Mouse (Mus musculus) hindbrain, embryonic 14.5 days (tissue): ENCODE measurements at regions not wholly inside any gene's neighbourhood (a gene's known extent, or its start where the extent isn't known, plus 50 kb on each side); places are given as distances from the start of the nearest gene placed in this dataset.

Experiments
- ATAC-seq: fragments of 200-750 bp; cut with Nextera tagmentation; 2 replicates; pipeline ENCODE4 v1.8.0; 2017; ENCODE audit warnings: moderate number of reproducible peaks, mild to moderate bottlenecking, moderate TSS enrichment, moderate library complexity; ENCODE audit not compliant: low FRiP score
- DNase-seq: peaks from one replicate; pipeline ENCODE4 v3.0.0-alpha.2; 2015; ENCODE audit warnings: low spot score
- H3K27ac ChIP-seq: fragments of 300-500 bp; sonication (generic); 2 replicates; pipeline ENCODE4 v1.5.1; 2014; ENCODE audit warnings: mild to moderate bottlenecking, moderate library complexity
- H3K27me3 ChIP-seq: fragments of 300-500 bp; sonication (generic); 2 replicates; pipeline ENCODE4 v1.6.1; 2014; ENCODE audit warnings: mild to moderate bottlenecking, low read length, mixed read lengths; ENCODE audit not compliant: control insufficient read depth, insufficient read depth
- H3K36me3 ChIP-seq: fragments of 300-500 bp; sonication (generic); replicated peaks from 2 replicates; pipeline ENCODE4 v1.6.1; 2014; ENCODE audit not compliant: control insufficient read depth, insufficient read depth
- H3K4me1 ChIP-seq: fragments of 300-500 bp; sonication (generic); replicated peaks from 2 replicates; pipeline ENCODE4 v1.6.1; 2014; ENCODE audit warnings: antibody characterized with exemption, low read length, mixed read lengths; ENCODE audit not compliant: control insufficient read depth, insufficient read depth
- H3K4me2 ChIP-seq: fragments of 300-500 bp; sonication (generic); replicated peaks from 2 replicates; pipeline ENCODE4 v1.6.1; 2014; ENCODE audit warnings: mild to moderate bottlenecking, moderate library complexity
- H3K4me3 ChIP-seq: fragments of 300-500 bp; sonication (generic); replicated peaks from 2 replicates; pipeline ENCODE4 v1.5.1; 2014; ENCODE audit warnings: mild to moderate bottlenecking, low read length
- H3K9ac ChIP-seq: fragments of 300-500 bp; sonication (generic); 2 replicates; pipeline ENCODE4 v1.6.1; 2014
- H3K9me3 ChIP-seq: fragments of 300-500 bp; sonication (generic); 2 replicates; pipeline ENCODE4 v1.6.1; 2016; ENCODE audit warnings: low read length; ENCODE audit not compliant: control insufficient read depth
- WGBS: fragments of 180-500 bp; shearing (Covaris S2); extraction: QIAGEN DNeasy Blood & Tissue Kit; methylation state at CpG from one replicate; pipeline ENCODE4 v1.1.7; 2014; 5-methylcytosine and 5-hydroxymethylcytosine counted together

DNA sequence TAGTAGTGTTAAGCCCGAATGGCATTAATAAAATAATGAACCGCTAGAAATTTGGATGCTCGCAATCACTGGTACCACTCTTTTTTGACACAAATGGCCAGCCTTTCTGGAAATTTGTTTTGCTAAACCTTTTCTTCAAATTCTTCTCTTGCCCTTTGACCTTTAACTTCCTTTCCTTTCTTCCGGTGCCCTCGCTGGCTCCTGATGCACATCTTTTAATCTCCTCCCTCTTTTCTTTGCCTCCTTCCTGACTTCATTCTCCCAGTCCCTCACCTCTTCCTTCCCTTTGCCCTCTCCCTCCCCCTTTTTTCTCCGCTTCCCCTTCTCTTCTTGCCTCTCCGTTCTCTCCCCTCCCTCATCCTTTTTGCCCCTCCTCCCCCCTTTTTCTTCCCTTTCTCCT is 118.3 kb upstream of the Zfhx3 start:
- Histone ChIP-seq H3K27me3 (no peaks in the 10 kb centered on the region), H3K4me1 (peaks cover 30% of the 10 kb centered on the region), H3K9me3 (no peaks in the 10 kb centered on the region), H3K4me2 (peak overlapping the region; percentile 47), H3K9ac (peak overlapping the region; percentile 50; the same call in 1 of the 2 replicates), H3K27ac (peak overlapping the region; percentile 51; the same call in 1 of the 2 replicates), H3K36me3 (no peaks in the 10 kb centered on the region), H3K4me3 (peak overlapping the region; percentile 10; the same call in 1 of the 2 replicates)
- ATAC-seq (no peak), DNase-seq (no peak)
- 14% methylated on average over 7 of the region's 7 CpGs for WGBS

GRCm38 (mm10) chr8:107824640-107825039 is 117.8 kb upstream of the Zfhx3 start:
- Histone ChIP-seq H3K9ac (peak overlapping the region; percentile 50), H3K36me3 (no peaks in the 10 kb centered on the region), H3K9me3 (no peaks in the 10 kb centered on the region), H3K4me3 (peak overlapping the region; percentile 10), H3K4me1 (peaks cover 27% of the 10 kb centered on the region), H3K4me2 (peak overlapping the region; percentile 47), H3K27ac (peak overlapping the region; percentile 51), H3K27me3 (no peaks in the 10 kb centered on the region)
- DNase-seq (peak; percentile 38), ATAC-seq (no peak)
- WGBS, result under 1% methylated on average over 14 of the region's 14 CpGs

DNA sequence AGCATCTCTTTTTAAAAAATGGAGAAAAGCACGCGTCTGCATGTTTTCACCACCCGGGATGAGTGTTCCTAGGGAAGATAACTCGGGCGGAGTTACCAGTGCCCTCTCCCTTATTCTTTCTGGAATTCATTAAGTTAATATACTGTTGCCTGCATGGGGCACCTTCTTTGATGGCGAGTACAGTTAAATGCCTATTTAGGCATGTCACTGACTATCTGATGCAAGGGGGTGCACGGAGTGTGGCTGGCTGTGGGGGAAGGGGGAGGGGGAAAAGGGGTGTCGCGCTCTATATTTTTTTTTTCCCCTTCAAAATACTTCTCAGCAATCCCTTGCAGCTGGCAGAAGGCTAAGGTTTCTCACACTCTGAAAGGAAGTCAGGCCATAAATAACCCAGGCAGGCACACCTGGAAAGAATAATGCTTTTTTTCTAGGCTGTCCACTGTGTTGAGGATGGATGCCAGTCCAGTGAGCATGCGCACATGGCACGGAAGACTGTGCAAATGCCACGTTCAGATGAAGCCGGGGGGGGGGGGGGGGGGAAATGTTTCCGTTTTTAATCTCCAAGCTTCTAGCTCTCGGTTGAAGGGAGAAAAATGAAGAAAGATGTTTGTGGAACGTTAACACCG is 114.8 kb upstream of the Zfhx3 start:
- Histone ChIP-seq H3K4me3 (no peak overlapping the region), H3K4me1 (peaks cover 12% of the 10 kb centered on the region), H3K9ac (no peak overlapping the region), H3K9me3 (no peaks in the 10 kb centered on the region), H3K4me2 (no peak overlapping the region), H3K27me3 (no peaks in the 10 kb centered on the region), H3K27ac (no peak overlapping the region), H3K36me3 (no peaks in the 10 kb centered on the region)
- DNase-seq (no peak), ATAC-seq (no peak)
- 67% methylated on average over 17 of the region's 17 CpGs for WGBS

GRCm38 (mm10) chr8:107828541-107828940 is 113.9 kb upstream of the Zfhx3 start:
- WGBS, result 91% methylated on average over 5 of the region's 5 CpGs

DNA sequence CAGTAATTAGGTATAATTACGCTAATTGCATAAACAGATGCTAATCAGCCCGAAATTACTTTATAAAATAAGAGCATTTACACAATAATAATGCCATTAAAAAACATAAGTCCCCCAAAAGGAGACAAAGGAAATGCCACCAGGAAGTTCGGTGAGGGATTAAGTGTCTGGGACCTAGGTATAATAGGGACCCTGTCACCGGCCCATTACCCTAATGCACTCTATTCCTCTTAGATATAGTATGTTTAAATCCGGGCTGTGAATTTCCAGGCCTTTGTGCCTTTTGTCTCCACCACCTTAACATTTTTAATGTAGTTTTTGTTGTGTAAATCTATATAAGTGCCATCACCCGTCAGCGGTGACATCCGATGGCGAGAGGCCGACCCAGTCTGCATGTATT is 109.0 kb upstream of the Zfhx3 start:
- no peak overlapping the region for H3K4me2 ChIP-seq
- H3K27ac ChIP-seq, result no peak overlapping the region
- H3K9ac ChIP-seq, result no peak overlapping the region
- no peaks in the 10 kb centered on the region for H3K27me3 ChIP-seq
- DNase-seq, result no peak
- 51% methylated on average over 10 of the region's 10 CpGs for WGBS
- H3K4me1 ChIP-seq, result 0 out of 2 replicates have a peak, but pooled peaks cover 4% of the 10 kb centered on the region
- no peak overlapping the region for H3K4me3 ChIP-seq
- H3K36me3 ChIP-seq, result no peaks in the 10 kb centered on the region
- no peak for ATAC-seq
- no peaks in the 10 kb centered on the region for H3K9me3 ChIP-seq

More at GRCm38 (mm10) chr8:107828541-107828940, 113.9 kb upstream of the Zfhx3 start:
- no peak overlapping the region for H3K27ac ChIP-seq
- no peak overlapping the region for H3K4me2 ChIP-seq
- H3K4me3 ChIP-seq, result no peak overlapping the region
- H3K9me3 ChIP-seq, result no peaks in the 10 kb centered on the region
- no peaks in the 10 kb centered on the region for H3K27me3 ChIP-seq
- H3K36me3 ChIP-seq, result no peaks in the 10 kb centered on the region
- peaks cover 13% of the 10 kb centered on the region for H3K4me1 ChIP-seq
- ATAC-seq (no peak), DNase-seq (no peak)
- H3K9ac ChIP-seq, result no peak overlapping the region

DNA sequence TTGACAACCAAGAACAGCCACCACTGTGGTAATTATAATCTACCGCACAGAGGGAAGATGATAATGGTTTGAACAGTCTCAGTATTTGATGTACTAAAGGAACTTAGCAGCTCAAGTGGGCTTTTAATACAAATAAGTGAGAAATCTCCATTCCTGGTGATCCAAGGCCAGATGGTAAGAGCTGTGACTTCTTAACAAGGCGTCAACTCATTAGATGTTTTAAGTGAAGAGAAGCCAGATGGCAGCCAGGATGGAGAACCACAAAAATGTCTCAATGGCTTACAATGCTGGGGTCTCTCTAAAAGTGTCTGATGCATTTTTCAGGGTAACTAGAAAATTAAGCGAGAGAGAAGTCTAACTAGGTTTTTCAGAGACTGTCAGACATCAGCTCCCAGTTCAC is 96.3 kb upstream of the Zfhx3 start:
- Histone ChIP-seq H3K4me1 (no peaks in the 10 kb centered on the region), H3K9ac (no peak overlapping the region), H3K36me3 (no peaks in the 10 kb centered on the region), H3K27me3 (no peaks in the 10 kb centered on the region), H3K27ac (no peak overlapping the region), H3K4me2 (no peak overlapping the region), H3K9me3 (no peaks in the 10 kb centered on the region), H3K4me3 (no peak overlapping the region)
- 95% methylated on average over 3 of the region's 3 CpGs for WGBS
- no peak for ATAC-seq
- DNase-seq, result no peak

DNA sequence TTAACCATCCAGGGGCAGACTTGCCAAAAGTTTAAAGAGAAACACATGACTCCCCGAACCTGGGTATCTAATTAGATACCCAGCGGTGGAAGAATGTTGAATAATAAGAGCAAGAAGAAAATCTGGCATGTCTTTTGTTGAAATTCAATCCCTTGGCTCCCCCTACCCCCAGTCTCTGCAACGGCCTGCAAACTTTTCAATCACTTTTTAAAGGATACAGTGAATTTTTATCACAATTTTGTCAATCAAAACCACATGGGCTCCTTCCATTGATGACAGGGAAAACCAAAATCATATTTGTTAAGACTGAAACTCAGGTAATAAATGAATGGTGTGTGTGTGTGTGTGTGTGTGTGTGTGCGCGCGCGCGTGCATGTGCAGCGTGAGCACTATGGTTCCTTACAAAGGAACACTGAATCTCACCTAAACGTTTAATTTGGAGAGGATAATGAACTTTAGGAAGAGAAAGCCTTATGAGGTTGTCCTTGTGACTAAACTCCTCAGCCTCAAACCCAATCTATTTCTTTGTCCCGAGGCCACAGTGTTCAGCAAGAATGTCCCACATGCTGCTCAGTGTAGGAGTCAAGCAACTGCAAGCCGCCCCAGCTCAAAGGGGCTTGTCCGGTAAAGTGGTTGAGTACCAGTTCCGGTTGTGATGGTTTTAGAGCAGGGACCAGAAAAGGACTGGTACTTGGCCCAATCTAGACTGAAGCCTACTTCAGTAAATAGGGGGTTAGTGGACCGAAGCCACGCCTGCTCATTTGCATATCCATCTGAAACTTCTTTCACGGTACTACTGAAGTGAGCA is 91.0 kb upstream of the Zfhx3 start:
- no peak for ATAC-seq
- WGBS, result 77% methylated on average over 17 of the region's 17 CpGs
- Histone ChIP-seq H3K27ac (no peak overlapping the region), H3K4me3 (no peak overlapping the region), H3K9ac (no peak overlapping the region), H3K36me3 (no peaks in the 10 kb centered on the region), H3K27me3 (no peaks in the 10 kb centered on the region), H3K9me3 (no peaks in the 10 kb centered on the region), H3K4me2 (no peak overlapping the region), H3K4me1 (no peaks in the 10 kb centered on the region)
- no peak for DNase-seq

- no peak for ATAC-seq
- Histone ChIP-seq H3K9ac (no peak overlapping the region), H3K4me1 (no peaks in the 10 kb centered on the region), H3K36me3 (no peaks in the 10 kb centered on the region), H3K9me3 (no peaks in the 10 kb centered on the region), H3K27me3 (no peaks in the 10 kb centered on the region), H3K27ac (no peak overlapping the region), H3K4me2 (no peak overlapping the region), H3K4me3 (no peak overlapping the region)
- WGBS, result 90% methylated on average over 4 of the region's 4 CpGs
- DNase-seq, result no peak
Observed at GRCm38 (mm10) chr8:107859770-107860169, 82.7 kb upstream of the Zfhx3 start.

DNA sequence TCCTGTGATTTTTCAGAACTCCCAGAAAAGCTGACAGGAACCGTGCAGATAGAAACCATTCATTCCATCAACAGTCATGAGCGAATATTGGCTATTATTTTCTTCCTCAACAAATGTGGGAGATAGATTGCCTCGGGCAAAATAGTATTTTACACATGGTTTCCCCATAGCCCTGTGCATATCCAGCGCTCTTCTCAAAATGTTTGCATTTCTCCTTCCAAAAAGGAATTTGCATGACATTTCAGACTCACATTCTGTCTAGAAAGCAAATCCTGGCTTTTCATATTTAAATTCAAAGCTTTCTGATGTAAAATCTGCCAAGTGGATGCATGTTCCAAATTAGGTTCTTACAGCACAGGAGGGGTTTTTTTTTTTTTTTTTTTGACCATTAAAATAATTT is 82.2 kb upstream of the Zfhx3 start:
- 60% methylated on average over 4 of the region's 4 CpGs for WGBS
- Histone ChIP-seq H3K36me3 (no peaks in the 10 kb centered on the region), H3K4me1 (no peaks in the 10 kb centered on the region), H3K9ac (no peak overlapping the region), H3K4me2 (no peak overlapping the region), H3K4me3 (no peak overlapping the region), H3K9me3 (no peaks in the 10 kb centered on the region), H3K27ac (no peak overlapping the region), H3K27me3 (no peaks in the 10 kb centered on the region)
- DNase-seq (no peak), ATAC-seq (no peak)
